Mouse (Mus musculus) adrenal gland, adult (tissue): ENCODE results near the gene Zdhhc17.

ENCODE experiments used
- DNase-seq, 2 experiments: peaks; one replicate each; pipeline ENCODE4 v3.0.0; 2022 to 2023; ENCODE audit warnings: low spot score in 1 of 2; ENCODE audit not compliant: inconsistent age in 2 of 2

The Zdhhc17 gene

GRCm38 (mm10) chr10:110959781-110960180, 50.2 kb downstream of the Zdhhc17 start:
- no peak for DNase-seq

DNA sequence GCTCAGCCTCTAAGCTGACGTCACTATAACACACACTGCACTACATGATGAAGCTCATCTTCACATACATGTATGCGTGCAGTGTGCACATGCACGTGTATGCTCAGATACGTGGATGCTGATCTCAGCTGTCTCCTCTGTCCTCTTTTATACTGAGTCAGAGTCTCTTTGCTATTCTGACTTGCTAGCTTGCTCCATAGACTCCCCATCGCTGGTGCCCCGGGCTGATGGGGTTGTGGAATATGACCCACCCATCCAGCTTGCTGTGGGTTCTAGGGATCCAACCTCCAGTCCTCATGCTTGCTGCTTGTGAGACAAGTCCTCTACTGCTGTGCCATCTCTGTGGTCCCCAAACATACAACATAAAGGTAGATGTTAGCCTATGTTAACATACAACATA, 51.1 kb downstream of the Zdhhc17 start:
- no peak for DNase-seq

- peak; percentile 91 to 96 for DNase-seq
Measured at GRCm38 (mm10) chr10:110952937-110953451, 56.9 kb downstream of the Zdhhc17 start.

GRCm38 (mm10) chr10:110952271-110952670, 57.7 kb downstream of the Zdhhc17 start:
- no peak for DNase-seq

DNA sequence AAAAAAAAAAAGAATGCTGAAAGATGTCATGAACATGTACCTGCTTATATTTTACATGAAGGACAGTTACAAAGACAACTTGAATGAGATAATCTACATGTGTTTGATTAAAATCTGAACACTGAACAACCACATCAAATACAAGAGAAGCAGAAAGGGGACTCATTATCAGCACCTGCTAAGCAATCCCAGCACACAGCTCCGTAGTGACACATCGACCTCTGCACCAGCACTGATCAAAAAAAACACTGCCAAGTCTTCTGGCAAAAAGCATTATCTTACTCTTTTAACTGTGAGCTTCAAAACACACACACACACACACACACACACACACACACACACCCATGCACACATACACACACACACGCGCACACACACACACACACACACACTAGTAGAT, 58.2 kb downstream of the Zdhhc17 start:
- no peak for DNase-seq

- DNase-seq = no peak
Measured at GRCm38 (mm10) chr10:110951112-110951511, 58.8 kb downstream of the Zdhhc17 start.

DNA sequence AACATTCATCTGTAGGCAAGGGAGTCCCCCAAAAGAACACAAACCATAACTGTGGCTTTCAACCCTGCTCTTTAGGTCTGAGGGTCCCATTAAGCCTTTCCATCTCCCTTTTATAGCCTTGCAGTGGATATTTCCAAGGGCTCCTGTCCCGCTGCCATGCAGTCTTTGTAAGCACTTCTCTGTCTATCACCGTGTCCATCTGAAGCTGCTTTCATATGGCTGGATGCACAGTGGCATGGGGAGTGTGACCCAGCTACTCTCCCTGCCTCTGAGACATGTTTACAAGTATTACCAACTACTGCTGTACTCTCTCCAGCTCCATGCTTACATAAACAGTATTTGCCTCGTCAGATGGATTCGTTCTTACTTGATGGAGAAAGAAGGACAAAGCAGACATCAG, 62.4 kb downstream of the Zdhhc17 start:
- DNase-seq = no peak

- no peak for DNase-seq
Measured at GRCm38 (mm10) chr10:110945966-110946365, 64.0 kb downstream of the Zdhhc17 start.

DNA sequence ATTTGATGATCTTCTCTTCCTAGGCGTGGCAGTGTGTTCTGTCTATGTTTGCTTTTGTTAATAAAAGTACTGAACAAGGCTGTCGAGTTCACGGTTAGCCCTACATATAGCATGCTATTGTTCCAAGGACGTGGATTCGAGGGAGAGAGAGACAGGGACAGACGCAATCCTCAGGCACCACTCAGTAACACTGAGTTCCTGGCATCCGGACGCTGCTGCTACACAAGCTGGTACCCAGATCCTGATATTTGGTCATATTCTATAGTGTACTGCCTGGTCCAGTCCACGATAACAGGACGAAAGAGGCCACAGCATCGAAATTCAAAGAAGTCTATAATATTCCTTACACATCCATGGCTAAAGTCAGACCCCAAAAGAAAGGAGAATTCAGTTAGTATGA, 65.8 kb downstream of the Zdhhc17 start:
- DNase-seq = no peak

GRCm38 (mm10) chr10:110942806-110943205, 67.1 kb downstream of the Zdhhc17 start:
- no peak for DNase-seq

GRCm38 (mm10) chr10:110941968-110942367, 68.0 kb downstream of the Zdhhc17 start:
- DNase-seq = no peak

GRCm38 (mm10) chr10:110940740-110941398, 69.1 kb downstream of the Zdhhc17 start:
- DNase-seq = peak in 1 of 2 experiments; percentile 67

- no peak for DNase-seq
Measured at GRCm38 (mm10) chr10:110939717-110940116, 70.2 kb downstream of the Zdhhc17 start.

DNA sequence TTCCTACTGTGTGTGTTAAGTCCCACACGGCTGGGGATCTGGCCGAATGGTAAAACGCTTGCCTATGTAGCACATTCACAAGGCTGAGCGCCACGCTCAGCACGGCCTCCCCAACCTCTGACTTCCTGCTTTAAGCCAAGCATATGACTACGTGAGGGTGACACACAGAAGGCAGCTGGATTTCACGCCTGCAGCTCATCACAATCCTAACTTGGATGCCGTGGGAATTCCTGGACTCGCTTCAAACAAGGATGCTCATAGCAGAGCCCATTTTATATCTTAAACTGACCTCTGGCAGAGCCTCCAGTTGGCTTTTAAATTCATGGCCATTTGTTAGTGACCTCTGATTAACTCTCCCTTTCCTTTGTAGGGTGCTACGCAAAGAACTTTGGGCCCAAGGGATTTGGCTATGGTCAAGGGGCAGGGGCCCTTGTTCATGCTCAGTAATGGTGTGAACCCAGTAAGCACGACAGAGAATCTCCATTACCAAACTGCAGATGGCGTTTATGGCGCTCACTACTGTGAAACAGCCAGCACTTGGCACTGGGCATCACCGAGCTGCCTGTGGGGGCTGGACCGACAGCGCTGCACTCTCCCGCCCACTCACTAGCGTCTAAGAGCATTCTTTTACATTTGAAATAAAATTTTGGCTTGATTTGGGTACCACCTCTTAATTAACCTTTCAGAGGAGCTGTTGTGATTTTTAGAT, 70.9 kb downstream of the Zdhhc17 start:
- no peak for DNase-seq

DNA sequence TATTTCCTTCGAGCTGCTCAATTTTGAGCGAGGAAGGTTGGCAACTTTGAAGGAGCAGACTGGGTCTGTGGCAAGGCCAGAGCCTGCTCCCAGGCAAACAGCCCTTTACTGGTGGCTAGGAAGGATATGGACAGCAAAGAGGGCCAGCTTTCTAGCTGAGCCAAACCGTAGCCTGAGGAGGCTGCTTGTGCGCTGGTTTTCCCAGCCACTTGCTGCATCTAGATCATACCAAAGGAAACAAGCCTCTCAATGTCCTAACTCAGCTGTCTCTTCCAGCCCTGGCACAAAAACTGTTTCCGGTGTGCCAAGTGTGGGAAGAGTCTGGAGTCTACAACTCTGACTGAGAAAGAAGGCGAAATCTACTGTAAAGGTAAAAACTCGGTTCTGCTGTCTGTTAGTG, 71.6 kb downstream of the Zdhhc17 start:
- DNase-seq = no peak

- DNase-seq = no peak
Measured at GRCm38 (mm10) chr10:110935669-110936068, 74.3 kb downstream of the Zdhhc17 start.

- DNase-seq = no peak
Measured at GRCm38 (mm10) chr10:110935081-110935480, 74.9 kb downstream of the Zdhhc17 start.

DNA sequence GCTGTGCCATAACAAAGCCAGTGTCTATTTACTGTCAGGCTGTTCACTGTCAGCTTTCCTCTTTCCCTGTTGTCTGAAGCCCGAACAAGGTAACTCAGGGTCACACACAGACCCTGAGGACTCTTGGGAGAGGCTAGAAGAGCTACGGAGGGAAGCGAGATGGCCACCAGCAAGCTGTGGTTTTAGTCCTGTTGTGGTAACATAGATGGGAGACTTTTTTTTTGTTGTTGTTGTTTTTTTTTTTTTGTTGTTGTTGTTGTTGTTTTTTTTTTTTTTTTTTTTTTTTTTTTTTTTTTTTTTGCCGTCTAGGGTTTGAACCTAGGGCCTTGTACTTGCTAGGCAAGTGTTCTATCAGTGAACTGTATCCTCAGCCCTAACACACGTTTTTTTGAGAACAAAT, 76.4 kb downstream of the Zdhhc17 start:
- DNase-seq = no peak

GRCm38 (mm10) chr10:110931913-110932560, 77.9 kb downstream of the Zdhhc17 start:
- DNase-seq = peak in 1 of 2 experiments; percentile 54

- peak in 1 of 2 experiments; percentile 30 for DNase-seq
Measured at GRCm38 (mm10) chr10:110931161-110931912, 78.6 kb downstream of the Zdhhc17 start.

DNA sequence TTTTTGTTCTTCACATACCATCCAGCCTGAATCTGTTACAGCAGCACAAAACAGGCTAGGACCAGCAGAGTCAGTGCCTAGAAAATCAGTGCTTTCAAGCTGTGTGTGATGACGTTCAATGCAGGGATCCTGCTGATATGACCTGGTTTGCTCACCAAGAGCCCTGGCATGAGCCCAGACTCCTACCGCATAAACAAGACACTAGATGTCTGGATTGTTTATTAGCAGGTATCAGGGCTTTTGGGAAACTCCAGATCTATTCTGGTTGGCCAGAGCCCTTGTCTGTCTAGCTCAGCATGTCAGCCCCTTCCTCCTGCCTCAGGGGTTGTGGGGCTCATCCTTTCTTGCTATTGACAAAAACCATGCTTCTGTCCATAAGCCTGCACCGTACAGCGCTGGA, 80.2 kb downstream of the Zdhhc17 start:
- peak; percentile 77 to 86 for DNase-seq
